Mouse (Mus musculus): ENCODE data around the gene Fancd2.

The Fancd2 gene

DNA sequence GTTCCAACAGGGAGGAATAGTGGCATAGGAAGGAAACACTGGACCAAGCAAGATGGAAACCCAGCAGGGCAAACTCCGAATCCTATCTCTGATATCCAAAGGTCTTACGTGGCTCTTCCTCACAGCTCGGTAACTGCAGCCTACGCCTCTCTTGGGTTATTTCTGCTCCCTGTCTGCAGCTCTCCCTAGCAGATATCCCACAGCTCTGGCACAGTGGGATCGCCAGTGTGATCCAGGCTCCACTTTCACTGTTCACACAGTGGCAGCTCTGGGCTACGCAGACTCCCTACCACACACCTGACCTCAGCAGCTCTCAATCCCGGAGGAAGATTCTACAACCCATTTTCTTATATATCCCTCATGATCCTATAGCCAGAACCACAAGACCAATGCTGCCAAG lies 82.7 kb downstream of the Fancd2 start:
- no peak for DNase-seq

DNA sequence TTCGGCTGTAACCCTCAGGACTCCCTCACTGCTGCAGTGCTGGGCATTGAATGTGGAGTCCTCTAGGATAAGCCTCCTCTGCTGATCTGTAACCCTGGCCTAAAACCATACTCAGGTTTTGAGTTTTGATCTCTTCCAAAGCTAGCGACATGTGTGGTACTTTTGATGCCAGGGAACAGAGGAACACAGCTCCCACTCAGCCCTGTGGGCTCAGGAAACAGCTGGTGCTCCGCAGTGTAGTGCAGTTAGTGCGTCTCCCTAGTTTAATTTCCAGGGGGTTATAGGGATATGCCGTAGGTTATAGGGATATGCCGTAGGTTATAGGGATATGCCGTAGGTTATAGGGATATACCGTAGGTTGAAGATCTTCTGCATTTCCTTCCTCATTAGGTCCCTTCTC lies 83.5 kb downstream of the Fancd2 start:
- no peak for DNase-seq

DNA sequence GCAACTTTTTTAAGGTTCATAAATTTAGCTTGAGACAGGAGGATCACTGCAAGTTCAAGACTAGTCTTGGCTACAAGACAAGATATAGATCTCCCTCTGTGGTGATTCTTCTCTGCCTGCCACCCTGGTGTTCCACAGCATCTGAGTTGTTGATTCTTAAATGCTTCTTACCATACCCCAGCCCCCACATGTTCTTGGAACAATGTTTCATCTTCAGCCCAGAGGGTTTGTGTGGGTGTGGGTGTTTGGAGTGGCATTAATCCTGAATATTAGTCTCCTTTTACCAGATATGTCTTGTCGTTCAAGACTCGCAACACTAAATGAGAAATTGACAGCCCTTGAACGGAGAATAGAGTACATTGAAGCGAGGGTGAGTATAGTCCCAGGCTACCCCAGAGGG lies 84.0 kb downstream of the Fancd2 start:
- no peak for DNase-seq

DNA sequence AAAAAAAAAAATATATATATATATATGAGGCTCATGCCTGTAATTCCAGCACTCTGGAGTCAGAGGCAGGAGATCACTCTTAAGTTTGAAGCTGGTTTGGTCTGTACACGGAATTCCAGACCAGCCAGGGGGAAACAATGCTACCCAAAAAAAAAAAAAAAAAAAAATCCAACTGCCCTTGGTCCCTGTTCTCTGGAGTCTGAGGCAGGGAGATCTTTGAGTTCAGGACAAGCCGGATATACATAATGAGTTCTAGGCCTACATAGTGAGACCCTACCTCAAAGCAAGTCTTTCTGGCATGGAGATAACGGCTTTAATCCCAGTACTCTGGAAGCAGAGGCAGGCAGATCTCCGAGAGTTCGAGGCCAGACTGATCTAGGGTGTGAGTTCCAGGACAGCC lies 91.9 kb downstream of the Fancd2 start:
- no peak for DNase-seq

DNA sequence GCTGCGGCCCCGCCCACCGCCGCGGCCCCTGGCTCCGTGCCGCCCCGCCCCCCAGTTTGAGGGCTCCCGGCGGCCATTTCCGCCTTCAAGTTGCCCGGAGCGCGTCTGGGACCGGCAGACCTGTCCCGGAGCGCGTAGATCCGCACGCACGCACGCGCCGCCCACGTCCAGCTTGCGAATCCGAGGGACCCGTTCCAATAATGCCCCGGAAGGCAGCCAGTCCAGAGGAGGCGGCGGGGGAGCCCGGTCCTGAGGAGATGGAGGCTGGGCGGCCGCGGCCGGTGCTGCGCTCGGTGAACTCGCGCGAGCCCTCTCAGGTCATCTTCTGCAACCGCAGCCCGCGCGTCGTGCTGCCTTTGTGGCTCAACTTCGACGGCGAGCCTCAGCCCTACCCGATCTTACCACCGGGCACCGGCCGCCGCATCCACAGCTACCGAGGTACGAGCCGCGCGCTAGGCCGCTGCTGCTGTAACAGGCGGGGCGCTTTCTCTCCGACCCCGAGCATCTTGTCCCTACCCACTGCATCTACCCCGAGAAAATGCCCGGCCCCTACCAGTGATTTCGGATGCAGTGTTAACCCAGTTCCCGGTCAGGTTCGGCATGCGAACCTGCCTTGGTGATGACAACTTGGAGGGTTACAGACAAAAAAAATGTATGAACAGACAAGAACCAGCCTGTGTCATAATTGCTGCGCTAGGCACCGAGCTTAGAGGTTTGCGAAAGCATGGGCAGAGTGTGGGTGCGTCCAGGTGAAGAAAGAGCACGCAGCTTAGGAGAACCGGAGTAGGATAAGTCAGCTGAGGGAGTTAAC lies 92.7 kb downstream of the Fancd2 start, which contains the start of gene Vhl:
Vhl (plus strand) TSS at position 19 of the 811 bp plus-strand sequence.
- DNase-seq, result peak; percentile 86

DNA sequence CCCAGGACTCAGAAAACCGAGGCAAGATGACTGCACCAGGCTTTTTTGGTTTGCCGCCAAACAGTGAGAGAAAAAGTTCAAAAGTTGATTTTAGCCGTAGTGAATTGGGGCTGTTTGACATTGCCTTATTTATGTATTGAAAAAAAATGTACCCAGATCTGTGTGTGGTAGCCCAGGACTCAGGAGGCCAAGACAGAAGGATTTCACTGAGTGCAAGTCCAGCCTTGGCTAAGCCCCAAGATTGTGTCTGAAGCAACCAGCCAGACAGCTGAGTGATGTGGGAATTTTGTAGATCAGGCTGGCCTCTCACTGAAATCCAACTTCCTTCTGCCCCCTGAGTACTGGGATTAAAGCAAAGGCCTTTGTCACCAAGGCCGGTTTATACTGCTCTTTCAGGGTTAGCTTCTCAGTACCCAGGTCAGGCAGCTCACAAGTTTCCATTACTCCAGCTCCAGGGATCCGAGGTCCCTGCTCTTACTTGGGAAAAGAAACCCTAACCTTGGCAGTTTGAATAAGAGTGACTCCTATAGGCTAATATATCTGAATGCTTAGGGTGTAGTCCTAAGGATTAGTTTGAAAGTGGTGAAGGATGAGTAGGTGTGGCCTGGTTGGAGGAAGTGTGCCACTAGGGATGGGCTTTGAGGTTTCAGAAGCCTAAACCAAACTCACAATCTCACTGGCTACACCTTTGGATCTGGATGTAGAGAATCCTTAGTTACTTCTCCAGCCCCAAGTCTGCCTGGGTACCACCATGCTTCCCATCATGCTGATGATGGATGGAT lies 93.7 kb downstream of the Fancd2 start:
- DNase-seq, result no peak

DNA sequence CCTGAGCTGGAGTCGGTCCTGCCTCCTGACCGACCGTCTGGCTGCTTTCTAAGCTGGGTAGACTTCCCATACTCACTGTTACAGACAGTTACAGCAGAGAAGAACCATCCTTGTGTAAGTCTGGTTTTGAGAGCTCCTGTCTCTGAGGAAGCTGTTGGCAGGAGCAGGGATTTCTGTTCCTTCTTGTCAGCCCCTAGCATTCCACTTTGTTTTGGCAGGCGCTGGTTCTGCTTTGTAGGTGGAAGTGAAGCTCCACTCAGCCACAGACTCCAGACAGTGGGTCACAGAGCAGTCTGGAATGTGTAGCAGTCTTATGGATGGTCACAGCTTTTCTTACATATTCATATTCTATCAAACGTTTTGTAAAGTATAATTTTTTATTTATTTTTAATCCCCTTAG lies 98.8 kb downstream of the Fancd2 start:
- no peak for DNase-seq

DNA sequence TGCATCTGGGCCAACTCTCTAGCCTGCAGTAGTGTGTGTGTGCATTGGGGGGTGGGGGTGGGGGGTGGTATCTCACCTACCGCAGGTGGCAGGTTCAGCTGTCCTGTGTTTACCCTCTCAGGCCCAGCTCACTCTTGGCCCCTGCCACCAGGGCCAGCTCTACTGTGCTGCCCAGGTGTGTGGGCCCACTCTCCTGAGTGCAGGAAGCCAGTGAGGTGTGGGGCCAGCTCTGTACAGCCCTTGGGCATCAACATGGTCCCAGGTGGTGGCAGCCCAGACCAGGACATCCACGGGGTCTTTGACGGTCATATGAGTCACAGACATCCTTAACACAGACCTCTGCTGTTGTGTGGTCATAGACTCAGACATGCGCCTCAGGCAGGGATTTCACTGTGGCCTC lies 101.4 kb downstream of the Fancd2 start:
- no peak for DNase-seq

DNA sequence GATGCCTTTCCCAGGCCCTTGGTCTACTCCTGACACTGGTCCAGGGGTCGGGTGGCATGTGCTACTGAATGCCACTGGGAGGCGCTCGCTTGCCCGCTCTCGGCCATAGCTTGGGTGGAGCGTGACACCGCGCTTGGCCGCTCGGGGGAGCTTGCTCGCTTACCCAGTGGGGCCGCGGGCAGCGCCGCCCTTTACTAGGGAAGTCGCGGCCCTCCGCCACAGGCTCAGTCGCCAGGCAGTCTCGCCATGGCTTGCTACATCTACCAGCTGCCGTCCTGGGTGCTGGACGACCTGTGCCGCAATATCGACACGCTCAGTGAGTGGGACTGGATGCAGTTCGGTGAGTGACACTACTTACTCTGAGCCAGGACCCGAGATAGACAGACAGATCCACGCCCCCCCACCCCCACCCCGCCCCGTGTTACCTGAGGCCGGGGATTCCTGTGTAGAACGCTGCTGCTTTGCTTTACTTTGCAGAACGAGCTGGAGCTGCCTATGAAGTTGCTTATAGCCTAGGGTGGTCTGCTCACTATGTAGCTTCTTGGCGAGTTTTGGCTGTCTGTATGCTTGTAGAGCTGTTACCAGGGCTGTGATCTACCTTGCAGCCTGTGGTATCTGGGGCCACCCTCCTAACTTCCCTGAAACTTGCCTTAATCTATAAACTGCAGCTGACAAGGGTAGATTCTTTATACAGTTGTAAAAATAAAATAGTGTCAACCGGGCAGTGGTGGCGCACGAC lies 107.0 kb downstream of the Fancd2 start, which contains the start of gene Irak2:
Irak2 (plus strand) TSS at position 166 of the 739 bp plus-strand sequence.
- peak; percentile 95 for DNase-seq

DNA sequence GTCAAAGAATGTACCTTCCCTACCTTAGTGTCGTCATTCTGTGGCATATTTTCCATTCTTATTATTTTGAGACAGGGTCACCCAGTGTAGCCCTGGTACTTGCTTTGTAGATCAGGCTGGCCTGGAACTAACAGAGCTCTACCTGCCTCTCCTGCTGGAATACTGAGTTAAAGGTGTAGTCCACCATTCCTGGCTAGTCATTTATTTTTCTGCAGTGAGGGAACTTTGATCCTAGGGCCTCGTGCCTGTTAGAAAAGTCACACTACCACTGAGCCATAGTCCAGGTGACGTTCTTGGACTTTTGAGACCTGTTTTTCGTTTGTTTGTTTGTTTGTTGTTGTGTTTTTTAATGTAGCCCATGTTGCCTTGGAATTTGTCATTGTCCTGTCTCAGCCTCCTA lies 107.7 kb downstream of the Fancd2 start:
- no peak for DNase-seq

DNA sequence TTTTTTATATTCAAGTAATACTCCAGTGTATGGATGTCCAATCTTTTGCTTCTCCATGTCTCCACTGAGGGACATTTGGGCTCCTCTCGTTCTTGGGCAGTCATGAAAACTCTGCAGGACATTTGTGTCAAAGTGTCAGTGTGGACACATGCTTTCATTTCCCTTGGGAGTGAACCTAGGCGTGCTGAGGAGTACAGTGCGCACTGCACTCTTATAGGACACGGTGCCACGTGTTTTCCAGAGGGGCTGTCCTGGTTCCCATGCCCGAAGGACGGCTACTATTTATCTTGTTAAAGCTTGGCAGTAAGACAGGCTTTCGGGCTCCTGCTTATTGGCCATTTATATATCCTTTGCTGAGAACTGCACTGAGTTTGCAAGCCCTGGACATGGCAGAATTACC lies 111.1 kb downstream of the Fancd2 start:
- no peak for DNase-seq

DNA sequence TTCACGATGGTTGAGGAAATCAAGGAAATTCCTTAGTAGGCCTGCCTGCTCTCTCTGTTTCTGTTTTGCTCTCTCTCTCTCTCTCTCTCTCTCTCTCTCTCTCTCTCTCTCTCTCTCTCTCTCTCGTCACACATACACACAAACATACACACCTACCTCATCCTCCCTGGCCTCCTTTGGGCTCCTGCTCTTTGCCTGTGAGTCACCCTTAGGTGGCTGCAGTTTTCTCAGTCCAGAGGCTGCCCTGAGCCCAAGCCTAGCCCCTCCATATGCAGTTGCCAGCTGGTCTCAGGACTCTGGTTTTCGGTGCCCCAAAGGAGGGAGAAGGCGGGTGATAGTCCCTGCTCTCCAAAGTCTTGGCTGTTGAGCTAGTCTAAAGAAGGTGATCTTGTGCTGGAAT lies 111.5 kb downstream of the Fancd2 start:
- DNase-seq, result no peak

DNA sequence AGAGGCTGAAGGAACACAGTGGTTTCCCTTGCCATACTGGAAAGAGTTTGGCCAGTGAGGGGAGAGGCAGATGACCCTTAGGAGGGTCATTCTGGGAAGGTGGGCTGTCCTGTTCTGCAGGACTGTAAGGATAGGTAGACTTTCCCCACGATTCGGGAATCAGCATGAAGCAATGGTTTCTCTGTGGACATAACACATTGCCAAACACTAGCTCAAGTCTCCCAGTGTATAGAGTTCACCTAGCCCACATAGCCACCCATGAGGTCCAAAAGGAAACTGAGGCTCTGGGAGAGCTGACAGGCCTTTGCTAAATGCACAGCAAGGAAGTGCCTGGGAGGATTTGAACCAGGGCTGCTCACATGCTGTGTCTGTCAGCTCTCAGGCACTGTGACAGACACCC lies 112.5 kb downstream of the Fancd2 start:
- DNase-seq, result no peak

DNA sequence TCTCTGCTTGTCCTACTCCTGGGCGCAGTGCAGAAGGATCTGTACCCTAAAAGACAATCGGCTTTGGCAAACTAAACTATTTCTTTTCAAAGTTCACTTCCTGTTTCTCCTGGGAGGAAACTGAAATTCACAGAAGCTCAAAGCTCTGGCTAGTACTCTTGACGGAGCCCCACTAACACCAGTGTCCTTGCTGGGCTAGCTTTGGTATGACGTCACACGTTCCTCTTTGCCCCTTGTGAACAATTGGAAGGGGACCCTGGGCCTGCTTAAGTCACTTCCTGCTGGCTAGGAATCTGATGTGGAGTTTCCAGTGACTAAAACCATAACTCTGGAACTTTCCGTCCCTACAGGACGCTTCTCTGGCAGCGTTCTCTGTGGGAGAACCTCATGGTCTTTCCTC lies 113.3 kb downstream of the Fancd2 start:
- DNase-seq, result no peak
